10 mouse cellular contexts compared by ENCODE assay signal in genomic region chr13:92696491-92696939, GRCm38 (mm10).
DNase-seq lines count a peak whose midpoint lies in the region; ATAC-seq and TF ChIP-seq lines count a peak whose summit lies in the region.
"Had no signal": no experiment of that assay in that cellular context is flagged by ENCODE, and none has a peak within 500 bp of the region (broad histone marks: within the 10 kb centered on the region; RNA-seq: fewer than 3 reads in every experiment).

No protein-coding gene starts in this region.

- 28% methylated on average over 5 of the region's 5 CpGs for WGBS in intestine, embryonic 16.5 days
- WGBS in midbrain, embryonic 15.5 days: 29% methylated on average over 5 of the region's 5 CpGs

- H3K4me1 ChIP-seq in intestine, embryonic 16.5 days (ENCODE audit: control insufficient read depth, insufficient read depth, low read length): peaks cover 3% of the 10 kb centered on the region; the same call in 1 of the 2 replicates
- peaks cover 4% of the 10 kb centered on the region; the same call in 1 of the 2 replicates for H3K4me1 ChIP-seq in midbrain, embryonic 15.5 days
- H3K4me1 ChIP-seq: limb, embryonic 10.5 days had no signal

- peak; percentile 77 for ATAC-seq in intestine, embryonic 16.5 days
- peak; percentile 88 for ATAC-seq in midbrain, embryonic 15.5 days (replicated peaks)
- ATAC-seq: inflammation-experienced regulatory T-cells, adult 6 months had no signal

- DNase-seq in testis, postnatal 10 days (ENCODE audit: low spot score): peak; percentile 11
- DNase-seq in testis, postnatal 14 days (ENCODE audit: low spot score): no peak
- DNase-seq in gastrocnemius, adult 2 months: no peak
- DNase-seq in gastrocnemius, postnatal 10 days: no peak
- DNase-seq in cerebellum, adult 9-11 months: no peak
- DNase-seq: lung, postnatal 10 days had no signal

- H3K27ac ChIP-seq in intestine, embryonic 16.5 days (ENCODE audit: low read length): peak overlapping the region; percentile 63; the same call in 1 of the 2 replicates
- peak overlapping the region; percentile 53; the same call in 1 of the 2 replicates for H3K27ac ChIP-seq in midbrain, embryonic 15.5 days
- H3K27ac ChIP-seq in gastrocnemius, adult 2 months: no peak overlapping the region
- H3K27ac ChIP-seq: limb, embryonic 10.5 days had no signal

- no peaks in the 10 kb centered on the region for H3K9me3 ChIP-seq in intestine, embryonic 16.5 days (ENCODE audit: control insufficient read depth, low read length)
- H3K9me3 ChIP-seq in midbrain, embryonic 15.5 days: no peaks in the 10 kb centered on the region
- H3K9me3 ChIP-seq: limb, embryonic 10.5 days had no signal

- H3K36me3 ChIP-seq in intestine, embryonic 16.5 days (ENCODE audit: control insufficient read depth, insufficient read depth, low read length): no peaks in the 10 kb centered on the region
- H3K36me3 ChIP-seq in midbrain, embryonic 15.5 days (replicated peaks): no peaks in the 10 kb centered on the region
- H3K36me3 ChIP-seq: limb, embryonic 10.5 days had no signal

- no peak for TF ChIP-seq CTCF in gastrocnemius, adult 2 months (IDR thresholded peaks at IDR 0.05)

- H3K27me3 ChIP-seq in intestine, embryonic 16.5 days (replicated peaks; ENCODE audit: control insufficient read depth, insufficient read depth, low read length): no peaks in the 10 kb centered on the region
- H3K27me3 ChIP-seq in midbrain, embryonic 15.5 days (replicated peaks): no peaks in the 10 kb centered on the region

- intact Hi-C loops in gastrocnemius, adult 2 months (cut with DNase I): no loop called here

- no peak overlapping the region for H3K4me2 ChIP-seq in intestine, embryonic 16.5 days (ENCODE audit: low read depth, low read length)
- no peak overlapping the region for H3K4me2 ChIP-seq in midbrain, embryonic 15.5 days

- no peak overlapping the region for H3K4me3 ChIP-seq in intestine, embryonic 16.5 days (ENCODE audit: low read length)
- H3K4me3 ChIP-seq in midbrain, embryonic 15.5 days: no peak overlapping the region
- no peak overlapping the region for H3K4me3 ChIP-seq in gastrocnemius, adult 2 months
- H3K4me3 ChIP-seq: limb, embryonic 10.5 days had no signal

- no peak overlapping the region for H3K9ac ChIP-seq in intestine, embryonic 16.5 days (ENCODE audit: low read depth, low read length)
- H3K9ac ChIP-seq in midbrain, embryonic 15.5 days: no peak overlapping the region
